Mouse (Mus musculus) liver, embryonic 16.5 days (tissue): ENCODE results near the gene Vmn2r16. TPM values are rescaled to one million over a fixed set of nuclear protein-coding genes. Genes with fewer than 3 reads are reported as not detected.

Experiments
- ATAC-seq: fragments of 200-750 bp; cut with Nextera tagmentation; 2 replicates; pipeline ENCODE4 v1.8.0; 2017; ENCODE audit warnings: low read depth, mild to moderate bottlenecking, moderate number of reproducible peaks, moderate library complexity
- H3K27ac ChIP-seq: fragments of 300-500 bp; sonication (generic); 2 replicates; pipeline ENCODE4 v1.5.1; 2014; ENCODE audit warnings: mild to moderate bottlenecking, low read length
- H3K27me3 ChIP-seq: fragments of 300-500 bp; sonication (generic); 2 replicates; pipeline ENCODE4 v1.6.1; 2014; ENCODE audit warnings: low read depth, low read length, mixed read lengths; ENCODE audit not compliant: control insufficient read depth, insufficient read depth
- H3K36me3 ChIP-seq: fragments of 300-500 bp; sonication (generic); 2 replicates; pipeline ENCODE4 v1.6.1; 2014; ENCODE audit warnings: mild to moderate bottlenecking; ENCODE audit not compliant: control insufficient read depth, insufficient read depth
- H3K4me1 ChIP-seq: fragments of 300-500 bp; sonication (generic); 2 replicates; pipeline ENCODE4 v1.6.1; 2014; ENCODE audit warnings: low read depth, low read length, mixed read lengths; ENCODE audit not compliant: control insufficient read depth
- H3K4me2 ChIP-seq: fragments of 300-500 bp; sonication (generic); 2 replicates; pipeline ENCODE4 v1.6.1; 2014; ENCODE audit warnings: low read depth, low read length, mixed read lengths
- H3K4me3 ChIP-seq: fragments of 300-500 bp; sonication (generic); 2 replicates; pipeline ENCODE4 v1.5.1; 2014; ENCODE audit warnings: low read depth, mild to moderate bottlenecking, low read length
- H3K9ac ChIP-seq: fragments of 300-500 bp; sonication (generic); 2 replicates; pipeline ENCODE4 v1.6.1; 2014; ENCODE audit warnings: low read depth, low read length
- H3K9me3 ChIP-seq: fragments of 300-500 bp; sonication (generic); replicated peaks from 2 replicates; pipeline ENCODE4 v1.6.1; 2016; ENCODE audit warnings: low read length; ENCODE audit not compliant: control insufficient read depth
- WGBS: fragments of 180-500 bp; shearing (Covaris S2); extraction: QIAGEN DNeasy Blood & Tissue Kit; methylation state at CpG from one replicate; pipeline ENCODE4 v1.1.7; 2014; ENCODE audit not compliant: insufficient replicate concordance; 5-methylcytosine and 5-hydroxymethylcytosine counted together
- polyA plus RNA-seq: library from polyadenylated mRNA; unstranded; fragments of >200 nt; fragmentation: Nextera tagmentation; extraction: Ambion mirVana; gene quantifications from 2 replicates; pipeline ENCODE4 v1.2.1, GENCODE M21; 2015

Vmn2r16 gene
- not detected in 2 replicates for polyA plus RNA-seq

DNA sequence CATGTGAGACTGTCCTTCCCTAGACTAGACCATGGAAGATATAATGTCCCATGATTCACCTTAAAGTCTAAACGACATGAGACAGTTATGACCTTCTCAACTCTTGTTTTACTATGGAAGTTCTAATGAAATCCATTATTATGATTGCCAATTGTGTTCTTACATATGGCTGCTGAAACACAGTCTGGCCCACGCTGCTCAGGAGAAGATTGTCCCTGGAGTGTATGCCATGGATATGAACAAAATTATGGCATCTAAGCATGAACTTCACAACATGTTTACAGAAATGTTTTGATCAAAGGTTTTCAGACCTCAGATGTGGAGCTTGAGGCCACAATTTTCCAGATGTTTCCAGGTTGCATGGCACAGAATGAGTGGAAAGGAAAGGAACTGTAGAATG is at the start of gene Vmn2r16:
Gene Vmn2r16 (plus strand): TSS at position 301 of the 400 bp plus-strand sequence.
- 33% methylated on average over 2 of the region's 2 CpGs for WGBS
- no peak for ATAC-seq
- Histone ChIP-seq H3K9me3 (no peaks in the 10 kb centered on the region), H3K9ac (no peak within 1 kb of the TSS), H3K27me3 (no peaks in the 10 kb centered on the region), H3K4me1 (no peaks in the 10 kb centered on the region), H3K36me3 (no peaks in the 10 kb centered on the region), H3K4me3 (no peak within 1 kb of the TSS), H3K4me2 (no peak within 1 kb of the TSS), H3K27ac (no peak within 1 kb of the TSS)

DNA sequence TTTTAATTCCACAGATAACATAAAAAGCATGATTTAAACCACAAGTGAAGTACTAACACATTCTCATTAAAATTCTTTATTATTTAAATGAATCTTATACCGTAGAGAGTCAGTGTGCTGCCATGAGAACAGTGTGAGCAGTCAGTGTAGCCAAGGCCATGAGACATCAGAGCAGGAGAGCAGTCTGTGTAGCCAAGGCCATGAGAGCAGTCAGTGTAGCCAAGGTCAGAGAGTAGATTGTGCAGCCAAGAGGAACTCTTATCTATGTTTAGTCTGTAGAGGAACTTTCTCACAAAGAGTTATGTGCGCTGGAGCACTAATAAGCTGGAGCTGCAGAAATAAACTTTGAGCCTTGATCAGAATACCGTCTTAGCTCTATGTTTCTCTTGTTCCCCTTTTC is 35.3 kb upstream of the Vmn2r16 start:
- H3K27me3 ChIP-seq, result no peaks in the 10 kb centered on the region
- H3K4me1 ChIP-seq, result no peaks in the 10 kb centered on the region
- 63% methylated on average over 3 of the region's 3 CpGs for WGBS
- H3K4me3 ChIP-seq, result no peak overlapping the region
- no peak overlapping the region for H3K27ac ChIP-seq
- H3K9ac ChIP-seq, result no peak overlapping the region
- H3K9me3 ChIP-seq, result no peaks in the 10 kb centered on the region
- ATAC-seq, result no peak
- no peaks in the 10 kb centered on the region for H3K36me3 ChIP-seq
- H3K4me2 ChIP-seq, result no peak overlapping the region

DNA sequence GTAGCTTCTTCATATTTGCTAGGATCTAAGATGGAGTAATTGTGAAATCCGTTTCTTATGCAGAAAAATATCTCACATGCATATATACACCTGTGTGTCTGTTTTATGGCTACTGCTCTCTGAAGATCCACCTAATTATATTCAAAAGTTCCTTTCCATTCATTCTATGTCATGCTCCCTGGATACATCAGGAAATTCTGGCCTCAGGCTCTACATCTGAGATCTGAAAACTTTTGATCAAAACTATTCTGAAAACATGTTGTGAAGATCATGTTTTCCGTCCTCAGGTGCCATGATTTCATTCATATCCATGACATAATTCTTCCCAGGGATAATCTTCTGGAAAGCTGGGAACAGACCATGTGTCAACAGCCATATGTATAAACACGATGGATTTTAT is 32.4 kb upstream of the Vmn2r16 start, which contains the start of gene Vmn2r15:
Gene Vmn2r15 (minus strand): TSS at position 101 of the 400 bp plus-strand sequence.
- Histone ChIP-seq H3K9ac (no peak within 1 kb of the TSS), H3K27me3 (no peaks in the 10 kb centered on the region), H3K4me2 (no peak within 1 kb of the TSS), H3K4me3 (no peak within 1 kb of the TSS), H3K36me3 (no peaks in the 10 kb centered on the region), H3K9me3 (no peaks in the 10 kb centered on the region), H3K27ac (no peak within 1 kb of the TSS), H3K4me1 (no peaks in the 10 kb centered on the region)
- 28% methylated on average over 3 of the region's 3 CpGs for WGBS
- ATAC-seq, result no peak

DNA sequence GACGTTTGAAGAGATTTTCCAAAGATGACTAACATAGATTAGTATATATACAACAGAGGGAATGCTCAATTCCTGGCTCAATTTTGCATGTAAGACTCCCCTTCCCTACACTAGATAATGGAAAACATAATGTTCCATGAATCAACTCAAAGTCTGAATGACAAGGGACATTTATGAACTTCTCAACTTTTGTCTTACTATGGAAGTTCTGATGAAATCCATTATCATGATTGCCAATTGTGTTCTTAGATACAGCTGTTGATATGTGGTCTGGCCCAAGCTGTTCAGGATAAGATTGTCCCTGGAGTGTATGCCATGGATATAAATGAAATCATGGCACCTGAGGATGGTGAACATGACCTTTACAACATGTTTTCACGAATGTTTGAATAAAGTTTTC is 89.4 kb downstream of the Vmn2r16 start, which contains the start of gene Vmn2r17:
Gene Vmn2r17 (plus strand): TSS at position 301 of the 400 bp plus-strand sequence.
- Histone ChIP-seq H3K4me1 (no peaks in the 10 kb centered on the region), H3K9me3 (peaks cover 3% of the 10 kb centered on the region; the same call in 1 of the 2 replicates), H3K4me3 (no peak within 1 kb of the TSS), H3K4me2 (no peak within 1 kb of the TSS), H3K36me3 (no peaks in the 10 kb centered on the region), H3K27ac (no peak within 1 kb of the TSS), H3K27me3 (no peaks in the 10 kb centered on the region), H3K9ac (no peak within 1 kb of the TSS)
- WGBS, result 43% methylated on average over 2 of the region's 2 CpGs
- no peak for ATAC-seq

Other genes with a start within 250 kb of the Vmn2r16 start
- not detected in 2 replicates for gene Vmn2r12, start 232.2 kb upstream of the Vmn2r16 start, polyA plus RNA-seq
- not detected in 2 replicates for gene Vmn2r13, start 138.0 kb upstream of the Vmn2r16 start, polyA plus RNA-seq
- gene Vmn2r14, start 105.5 kb upstream of the Vmn2r16 start, polyA plus RNA-seq, result not detected in 2 replicates
- gene Vmn2r15, start 32.5 kb upstream of the Vmn2r16 start, polyA plus RNA-seq, result not detected in 2 replicates
- gene Vmn2r17, start 89.5 kb downstream of the Vmn2r16 start, polyA plus RNA-seq, result not detected in 2 replicates
- 4.7 and 5.1 TPM in 2 replicates for gene Crlf2, start 228.8 kb downstream of the Vmn2r16 start, polyA plus RNA-seq